Mouse (Mus musculus) liver, adult 10 weeks (tissue): ENCODE results near the gene Ostf1. TPM values are rescaled to one million over a fixed set of nuclear protein-coding genes. Genes with fewer than 3 reads are reported as not detected.

Experiments used
- polyA plus RNA-seq: library from polyadenylated mRNA; stranded (reverse); fragments of 350-450 nt; fragmentation: Illumina TruSeq; extraction: RNeasy Lipid Tissue Mini Kit (QIAGEN cat#74804); gene quantifications from one replicate; pipeline ENCODE4 v1.2.3, GENCODE M21; 2014; ENCODE audit warnings: low read depth, low replicate concordance

The Ostf1 gene
- polyA plus RNA-seq = 34.2 TPM

DNA sequence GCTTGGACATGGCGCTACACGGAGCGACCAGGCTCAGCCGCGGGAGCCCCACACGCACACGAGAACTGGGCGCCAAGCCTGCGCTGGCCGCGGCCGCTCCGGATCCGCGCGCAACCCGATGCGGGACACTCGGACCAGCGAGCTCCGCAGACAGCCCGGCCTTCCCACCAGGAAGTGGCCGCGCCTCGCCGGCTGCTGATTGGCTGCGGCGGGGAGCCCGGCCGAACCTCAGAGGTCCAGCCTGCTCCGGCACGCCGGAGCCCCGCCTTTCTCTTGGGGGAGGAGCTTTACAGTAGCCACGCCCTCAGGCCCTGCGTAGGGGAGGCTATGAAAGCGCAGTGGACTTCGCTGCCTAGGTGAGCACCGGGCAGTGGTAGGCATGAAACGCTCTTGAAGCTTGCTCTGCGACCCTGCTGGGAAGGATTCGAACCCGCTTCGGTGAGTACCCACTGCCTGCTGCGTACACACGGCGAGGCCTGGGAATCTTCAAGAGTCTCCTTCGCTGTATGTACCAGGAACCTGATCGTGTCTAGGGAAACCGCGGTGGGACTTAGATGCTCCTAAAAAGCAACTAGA lies at the start of gene Ostf1, which contains the start of gene Nmrk1:
TSS of gene Ostf1 (minus strand) at position 180 of the 576 bp plus-strand sequence.
TSS of gene Nmrk1 (plus strand) at position 307 of the 576 bp plus-strand sequence.

DNA sequence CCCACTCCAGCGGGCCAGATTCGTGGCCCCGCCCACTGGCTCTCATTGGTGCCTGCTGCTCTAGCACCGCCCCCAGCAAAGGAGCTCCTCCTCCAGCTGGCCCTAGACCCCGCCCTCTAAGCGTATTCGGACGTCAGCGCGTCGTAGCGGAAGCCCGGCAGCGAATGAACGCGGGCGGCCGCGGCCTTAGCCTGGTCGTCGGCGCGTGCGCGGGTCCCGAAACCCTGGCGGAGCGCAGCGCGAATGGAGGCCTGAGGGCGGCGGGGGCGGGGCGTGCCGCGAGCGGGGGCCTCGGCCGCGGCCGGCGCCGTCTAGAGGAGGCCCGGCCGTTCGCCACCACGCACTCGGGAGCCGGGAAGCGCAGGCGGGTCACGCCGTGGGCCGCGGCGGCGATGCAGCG lies 39.0 kb upstream of the Ostf1 start, which contains the start of gene Carnmt1:
TSS of gene Carnmt1 (plus strand) at position 157 of the 400 bp plus-strand sequence.

Other genes with a start within 250 kb of the Ostf1 start
- 31.8 TPM for gene Nmrk1, start 127 bp upstream of the Ostf1 start, polyA plus RNA-seq
- gene Carnmt1, start 38.9 kb upstream of the Ostf1 start, polyA plus RNA-seq = 45.5 TPM
- 17.6 TPM for gene D030056L22Rik, start 81.4 kb upstream of the Ostf1 start, polyA plus RNA-seq
- 0.77 TPM for gene Trpm6, start 118.2 kb upstream of the Ostf1 start, polyA plus RNA-seq